Comparison of ENCODE assay signal across 9 mouse cellular contexts in genomic region chr12:64902506-64902905, GRCm38 (mm10). TPM values are rescaled to one million over a fixed set of nuclear protein-coding genes. Genes with fewer than 3 reads are reported as not detected.
DNase-seq lines count a peak whose midpoint lies in the region; ATAC-seq lines count a peak whose summit lies in the region.
"Had no signal": no experiment of that assay in that cellular context is flagged by ENCODE, and none has a peak within 500 bp of the region (broad histone marks: within the 10 kb centered on the region; RNA-seq: fewer than 3 reads in every experiment).

No protein-coding gene starts in this region.

- H3K4me2 ChIP-seq in hindbrain, embryonic 15.5 days, result no peak overlapping the region
- H3K4me2 ChIP-seq: midbrain, embryonic 12.5 days had no signal

- H3K4me3 ChIP-seq in hindbrain, embryonic 15.5 days, result no peak overlapping the region
- H3K4me3 ChIP-seq: midbrain, embryonic 12.5 days had no signal

- H3K9ac ChIP-seq in hindbrain, embryonic 15.5 days, result no peak overlapping the region
- H3K9ac ChIP-seq: midbrain, embryonic 12.5 days had no signal

- peak; percentile 68 for ATAC-seq in hindbrain, embryonic 15.5 days (ENCODE audit: low FRiP score, low read depth)
- no peak for ATAC-seq in erythroid progenitor cell, adult 5-6 weeks (replicated peaks; ENCODE audit: low FRiP score, poor library complexity, severe bottlenecking)

- peak; percentile 5 for DNase-seq in cerebellum, postnatal 10 days
- DNase-seq in cerebellum, adult 11-12 months, result no peak
- peak; percentile 75 for DNase-seq in NIH3T3 (ENCODE audit: low read depth)
- peak; percentile 69 for DNase-seq in gastrocnemius, adult 18-20 months (ENCODE audit: low spot score)
- DNase-seq in lung, postnatal 36 days, result peak; percentile 55
- peak; percentile 26 for DNase-seq in testis, postnatal 14 days (ENCODE audit: low spot score)

- 37% methylated on average over 8 of the region's 8 CpGs for WGBS in hindbrain, embryonic 15.5 days

- peaks cover 7% of the 10 kb centered on the region; the same call in 1 of the 2 replicates for H3K4me1 ChIP-seq in hindbrain, embryonic 15.5 days (replicated peaks)

- no peaks in the 10 kb centered on the region for H3K27me3 ChIP-seq in hindbrain, embryonic 15.5 days
- H3K27me3 ChIP-seq: midbrain, embryonic 12.5 days had no signal

- H3K27ac ChIP-seq in hindbrain, embryonic 15.5 days (replicated peaks), result no peak overlapping the region; the same call in 1 of the 2 replicates
- H3K27ac ChIP-seq: midbrain, embryonic 12.5 days had no signal

- H3K9me3 ChIP-seq in hindbrain, embryonic 15.5 days, result no peaks in the 10 kb centered on the region
- H3K9me3 ChIP-seq: midbrain, embryonic 12.5 days had no signal

- H3K36me3 ChIP-seq in hindbrain, embryonic 15.5 days, result no peaks in the 10 kb centered on the region
- H3K36me3 ChIP-seq: midbrain, embryonic 12.5 days had no signal

RNA-seq across cellular contexts. Expression of gene Gm527, which starts 15.2 kb away (rescaled TPM):
- total RNA-seq in gastrocnemius, adult 18-20 months (2021), result 1 to 10 TPM; 2.4 to 3.5 TPM
- polyA plus RNA-seq in hindbrain, embryonic 15.5 days (2015; fragmentation: Nextera tagmentation; extraction: Ambion mirVana), result 2.1 and 2.8 TPM in 2 replicates
- total RNA-seq in erythroid progenitor cell, adult 5-6 weeks (2015; ENCODE audit: low replicate concordance), result 3.2 TPM in 1 of 2 replicates, not detected in the other
- total RNA-seq in erythroid progenitor cell, adult 5-6 weeks (2017; ENCODE audit: low replicate concordance), result 1.3 TPM in 1 of 2 replicates, not detected in the other
